In genomic region chr11:117347256-117347655, GRCm38 (mm10) we compare ENCODE assay signal across 11 mouse cellular contexts.
DNase-seq lines count a peak whose midpoint lies in the region; ATAC-seq lines count a peak whose summit lies in the region.
"Had no signal": no experiment of that assay in that cellular context is flagged by ENCODE, and none has a peak within 500 bp of the region (broad histone marks: within the 10 kb centered on the region; RNA-seq: fewer than 3 reads in every experiment).

No protein-coding gene starts in this region.

- peaks cover 10% of the 10 kb centered on the region for H3K36me3 ChIP-seq in liver, embryonic 11.5 days (ENCODE audit: control insufficient read depth, insufficient read depth, low read length)
- peaks cover 13% of the 10 kb centered on the region for H3K36me3 ChIP-seq in embryonic facial prominence, embryonic 15.5 days
- H3K36me3 ChIP-seq in intestine, embryonic 15.5 days, result peaks cover 5% of the 10 kb centered on the region
- peaks cover 6% of the 10 kb centered on the region for H3K36me3 ChIP-seq in neural tube, embryonic 14.5 days (ENCODE audit: control insufficient read depth, insufficient read depth, low read length)

- no peaks in the 10 kb centered on the region for H3K9me3 ChIP-seq in liver, embryonic 11.5 days (ENCODE audit: control insufficient read depth, low read length)
- no peaks in the 10 kb centered on the region for H3K9me3 ChIP-seq in embryonic facial prominence, embryonic 15.5 days (replicated peaks)
- H3K9me3 ChIP-seq in intestine, embryonic 15.5 days, result no peaks in the 10 kb centered on the region
- H3K9me3 ChIP-seq in neural tube, embryonic 14.5 days (ENCODE audit: control insufficient read depth, low read length), result no peaks in the 10 kb centered on the region
- H3K9me3 ChIP-seq: liver, embryonic 15.5 days had no signal

- H3K4me1 ChIP-seq in liver, embryonic 11.5 days (replicated peaks; ENCODE audit: control insufficient read depth, insufficient read depth, low read length), result peaks cover 70% of the 10 kb centered on the region
- peaks cover 83% of the 10 kb centered on the region for H3K4me1 ChIP-seq in embryonic facial prominence, embryonic 15.5 days
- H3K4me1 ChIP-seq in intestine, embryonic 15.5 days (replicated peaks), result peaks cover 75% of the 10 kb centered on the region
- H3K4me1 ChIP-seq in neural tube, embryonic 14.5 days (ENCODE audit: control insufficient read depth, insufficient read depth, low read length), result peaks cover 72% of the 10 kb centered on the region

- WGBS in liver, embryonic 11.5 days, result 79% methylated on average over 4 of the region's 4 CpGs
- WGBS in embryonic facial prominence, embryonic 15.5 days, result 54% methylated on average over 4 of the region's 4 CpGs
- WGBS in intestine, embryonic 15.5 days, result 76% methylated on average over 4 of the region's 4 CpGs
- 66% methylated on average over 4 of the region's 4 CpGs for WGBS in neural tube, embryonic 14.5 days

- no peak overlapping the region for H3K4me3 ChIP-seq in liver, embryonic 11.5 days (ENCODE audit: low read depth, low read length)
- H3K4me3 ChIP-seq in embryonic facial prominence, embryonic 15.5 days (replicated peaks), result no peak overlapping the region
- H3K4me3 ChIP-seq in intestine, embryonic 15.5 days (replicated peaks), result no peak overlapping the region
- no peak overlapping the region for H3K4me3 ChIP-seq in neural tube, embryonic 14.5 days (ENCODE audit: low read depth, low read length)
- H3K4me3 ChIP-seq: liver, embryonic 15.5 days had no signal

- no peak overlapping the region for H3K9ac ChIP-seq in liver, embryonic 11.5 days (ENCODE audit: low read depth, low read length)
- H3K9ac ChIP-seq in embryonic facial prominence, embryonic 15.5 days, result no peak overlapping the region
- no peak overlapping the region for H3K9ac ChIP-seq in intestine, embryonic 15.5 days
- H3K9ac ChIP-seq in neural tube, embryonic 14.5 days (replicated peaks; ENCODE audit: low read depth, low read length), result 0 out of 2 replicates have a peak overlapping the region, but pooled peaks have one; percentile 28
- H3K9ac ChIP-seq: liver, embryonic 15.5 days had no signal

- ATAC-seq in liver, embryonic 11.5 days (replicated peaks; ENCODE audit: low FRiP score), result no peak
- ATAC-seq in embryonic facial prominence, embryonic 15.5 days (ENCODE audit: insufficient number of reproducible peaks, low FRiP score, low TSS enrichment, low read depth), result no peak
- ATAC-seq in intestine, embryonic 15.5 days, result no peak
- ATAC-seq in neural tube, embryonic 14.5 days (ENCODE audit: low read depth), result no peak
- no peak for ATAC-seq in granulocyte monocyte progenitor cell, adult 5-6 weeks (replicated peaks; ENCODE audit: poor library complexity, severe bottlenecking)
- ATAC-seq: activated CD4-positive, CD25-positive, alpha-beta regulatory T cell, adult 4 months had no signal

- intact Hi-C loops in gastrocnemius, postnatal 36 days (cut with DNase I), result no loop called here

- DNase-seq in liver, embryonic 11.5 days (ENCODE audit: low spot score), result no peak
- DNase-seq in liver, result no peak
- DNase-seq in gastrocnemius, postnatal 36 days, result no peak
- DNase-seq: cerebellum, adult 9-10 months; right cerebral cortex, postnatal 4 days had no signal

- no peaks in the 10 kb centered on the region for H3K27me3 ChIP-seq in liver, embryonic 11.5 days (replicated peaks; ENCODE audit: control insufficient read depth, insufficient read depth, low read length)
- H3K27me3 ChIP-seq in embryonic facial prominence, embryonic 15.5 days, result no peaks in the 10 kb centered on the region
- H3K27me3 ChIP-seq in intestine, embryonic 15.5 days (replicated peaks), result no peaks in the 10 kb centered on the region
- H3K27me3 ChIP-seq in neural tube, embryonic 14.5 days (ENCODE audit: control insufficient read depth, insufficient read depth, low read length), result no peaks in the 10 kb centered on the region
- H3K27me3 ChIP-seq: liver, embryonic 15.5 days had no signal

- 0 out of 2 replicates have a peak overlapping the region, but pooled peaks have one; percentile 14 for H3K27ac ChIP-seq in liver, embryonic 11.5 days (ENCODE audit: low read depth, low read length)
- peak overlapping the region; percentile 86 for H3K27ac ChIP-seq in embryonic facial prominence, embryonic 15.5 days (replicated peaks)
- H3K27ac ChIP-seq in intestine, embryonic 15.5 days, result peak overlapping the region; percentile 90; the same call in 1 of the 2 replicates
- H3K27ac ChIP-seq in neural tube, embryonic 14.5 days (ENCODE audit: low read depth, low read length), result peak overlapping the region; percentile 57
- H3K27ac ChIP-seq: liver, embryonic 15.5 days had no signal

- no peak overlapping the region for H3K4me2 ChIP-seq in liver, embryonic 11.5 days
- H3K4me2 ChIP-seq in embryonic facial prominence, embryonic 15.5 days (replicated peaks), result no peak overlapping the region
- H3K4me2 ChIP-seq in intestine, embryonic 15.5 days (replicated peaks), result no peak overlapping the region
- H3K4me2 ChIP-seq in neural tube, embryonic 14.5 days (ENCODE audit: low read depth, low read length), result no peak overlapping the region
- H3K4me2 ChIP-seq: liver, embryonic 15.5 days had no signal

Comparison
In these comparisons a context has a peak if more than half of its experiments do, and no peak if none do; other contexts are left out.
1. H3K27ac ChIP-seq: peak in every context shown above with its lines; median percentile 90 in intestine, embryonic 15.5 days; 86 in embryonic facial prominence, embryonic 15.5 days; 57 in neural tube, embryonic 14.5 days; 14 in liver, embryonic 11.5 days.